Mouse (Mus musculus): ENCODE results near the gene Rnf223.
"Not testable (repeated sequence)": the region's sequence is repeated elsewhere in the genome, so short reads cannot be mapped to it uniquely, and the experiment has no call there.

Rnf223 gene

DNA sequence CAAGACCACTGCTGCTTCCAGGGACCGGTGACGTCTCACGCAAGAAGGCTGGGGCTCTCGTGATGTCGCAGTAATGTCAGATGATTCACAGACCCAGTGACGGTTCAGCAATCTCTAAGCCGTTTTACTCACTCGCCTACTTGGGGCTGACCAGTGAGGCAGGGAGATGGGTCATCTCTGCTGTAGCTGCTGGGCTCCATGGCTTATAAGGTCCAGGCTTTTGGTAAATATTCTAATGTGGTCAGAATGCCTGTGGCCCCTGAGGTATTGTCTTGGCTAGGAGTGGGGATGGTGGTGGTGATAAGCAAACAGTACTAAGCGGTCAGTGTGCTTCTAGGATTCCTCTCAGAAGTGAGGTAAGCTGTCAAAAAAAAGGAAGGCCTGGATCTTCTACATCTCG lies 627 bp downstream of the Rnf223 start:
- DNase-seq (ENCODE audit: low spot score) = no peak

GRCm38 (mm10) chr4:156133334-156133733 lies 3.0 kb downstream of the Rnf223 start:
- no peak for DNase-seq (ENCODE audit: low spot score)

DNA sequence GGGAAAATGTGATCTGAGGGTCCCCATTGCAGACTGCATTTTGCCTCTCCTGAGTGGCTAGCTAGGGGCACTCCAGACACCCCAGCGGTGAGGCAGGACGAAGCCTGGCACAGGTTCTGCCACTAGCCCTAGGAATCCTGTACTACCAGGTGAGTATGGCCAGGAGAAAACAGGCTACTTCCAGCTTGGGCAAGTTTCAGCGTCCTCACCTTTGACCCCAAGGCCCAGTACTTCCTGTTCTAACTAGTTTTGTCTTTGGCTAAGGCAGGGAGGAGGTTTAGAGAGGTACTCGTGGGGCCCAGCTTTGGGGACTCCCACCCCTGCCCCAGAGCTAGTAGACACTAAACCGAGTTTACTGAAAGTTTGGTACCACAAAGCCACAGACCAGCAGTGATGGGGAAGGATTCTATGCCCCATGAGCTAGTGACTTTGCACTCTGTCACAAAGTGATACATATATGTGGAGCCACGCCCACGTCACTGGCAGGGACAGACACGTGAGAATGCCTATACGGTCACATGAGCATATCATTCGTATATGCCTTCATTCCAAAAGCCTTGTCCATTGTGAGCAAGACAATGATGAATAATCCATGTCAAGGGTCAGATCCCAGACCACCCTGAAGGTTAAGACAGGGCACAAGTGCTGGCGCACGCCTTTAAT lies 3.8 kb downstream of the Rnf223 start:
- no peak for DNase-seq (ENCODE audit: low spot score)

DNA sequence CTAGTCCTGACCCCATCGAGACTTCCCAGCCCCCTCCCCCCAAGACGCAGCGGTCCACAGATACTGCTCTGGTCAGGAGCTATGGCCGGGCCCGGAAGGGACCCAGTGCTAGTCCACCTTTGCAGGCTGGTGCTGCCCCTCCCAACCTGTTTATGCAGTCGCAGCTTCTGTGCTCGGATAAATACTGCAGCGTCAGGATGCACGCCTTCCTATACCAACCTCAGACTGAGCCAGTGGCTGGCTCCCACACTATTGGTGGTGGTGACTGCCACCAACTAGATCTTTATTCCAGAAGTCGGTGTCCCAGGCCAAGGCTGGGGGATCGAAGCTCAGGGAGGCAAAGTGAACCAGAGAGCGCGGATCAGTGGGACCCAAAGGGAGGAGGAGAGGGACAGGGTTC lies 4.8 kb downstream of the Rnf223 start:
- DNase-seq (ENCODE audit: low spot score) = no peak

- DNase-seq (ENCODE audit: low spot score) = no peak
Observed at GRCm38 (mm10) chr4:156135801-156136200, 5.5 kb downstream of the Rnf223 start.

GRCm38 (mm10) chr4:156136285-156137100 lies 6.2 kb downstream of the Rnf223 start:
- no peak for DNase-seq (ENCODE audit: low spot score)

- DNase-seq (ENCODE audit: low spot score) = not testable (repeated sequence)
Observed at GRCm38 (mm10) chr4:156150887-156151286, 20.6 kb downstream of the Rnf223 start.

DNA sequence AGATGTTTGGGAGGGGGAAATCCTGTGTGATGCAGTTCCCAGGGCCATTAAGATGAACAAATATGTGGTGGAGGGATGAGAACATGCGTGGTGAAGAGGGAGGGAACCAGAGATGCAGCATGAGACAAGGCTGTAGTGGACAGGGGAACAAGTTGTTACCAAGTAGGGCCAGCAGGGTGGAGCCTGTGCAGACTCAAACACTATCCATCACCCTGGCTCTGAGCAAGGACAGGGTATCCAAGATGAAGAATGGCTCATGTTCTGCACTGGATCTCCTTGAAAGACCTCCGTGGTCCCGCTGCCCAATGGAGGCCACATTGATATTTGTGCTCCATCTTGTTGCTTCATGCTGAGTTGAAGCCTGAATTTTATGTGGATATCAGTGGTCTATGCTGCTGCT lies 24.5 kb downstream of the Rnf223 start:
- no peak for DNase-seq (ENCODE audit: low spot score)

DNA sequence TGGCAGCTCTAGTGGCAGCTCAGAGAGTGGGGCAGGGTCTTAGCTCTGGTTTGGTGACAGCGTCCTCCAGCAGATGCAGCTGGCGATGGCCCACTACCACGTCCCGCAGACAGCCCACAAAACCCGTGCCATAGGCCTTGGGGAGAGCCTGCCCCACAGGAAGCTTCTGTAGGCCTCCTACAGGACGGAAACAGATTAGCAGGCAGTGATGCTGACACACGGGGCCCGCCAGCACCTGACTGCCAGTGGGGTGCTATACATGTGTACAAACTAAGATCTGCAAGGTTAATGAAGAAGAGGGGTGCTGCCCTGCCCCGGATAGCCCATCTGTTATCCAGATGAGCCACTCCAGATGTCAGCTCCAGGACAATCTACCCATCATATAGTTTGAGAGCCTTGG lies 36.2 kb downstream of the Rnf223 start:
- DNase-seq (ENCODE audit: low spot score) = no peak

DNA sequence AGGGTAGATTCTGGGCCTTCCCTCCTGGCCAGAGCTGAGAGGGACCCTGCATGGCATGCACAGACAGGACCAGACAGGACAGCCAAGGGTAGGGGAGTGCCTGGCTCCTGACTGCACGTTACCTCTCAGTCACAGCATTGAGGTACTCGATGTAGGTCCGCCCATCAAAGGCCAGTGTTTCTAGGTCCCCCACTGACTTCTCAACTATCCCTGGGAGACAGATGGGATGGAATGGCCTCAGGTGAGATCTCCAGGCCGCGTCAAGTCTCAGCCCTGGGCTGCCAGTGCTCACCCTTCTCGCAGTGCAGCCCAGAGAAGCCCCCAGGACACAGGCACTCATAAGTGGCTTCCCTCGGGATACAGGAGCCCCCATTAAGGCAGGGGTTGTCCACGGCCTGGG lies 38.3 kb downstream of the Rnf223 start:
- DNase-seq (ENCODE audit: low spot score) = no peak

DNA sequence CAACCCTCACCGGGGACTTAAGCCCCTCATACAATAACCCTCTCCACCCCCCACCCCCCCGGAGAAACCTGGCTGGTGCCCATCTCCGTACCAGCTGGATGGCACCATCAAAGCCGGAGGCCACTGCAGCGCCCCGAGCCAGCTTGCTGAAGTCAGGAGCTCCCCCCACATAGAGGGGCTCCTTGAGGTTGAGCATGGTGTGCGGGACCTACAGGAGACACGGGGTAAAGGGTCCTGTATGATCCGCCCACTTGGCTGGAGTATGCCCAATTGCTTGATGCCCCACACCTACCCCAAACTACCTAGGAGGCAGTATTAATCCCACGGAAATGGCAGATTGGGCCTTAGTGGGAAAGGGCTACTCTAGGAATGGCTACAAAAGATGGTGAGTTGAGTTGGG lies 38.8 kb downstream of the Rnf223 start:
- no peak for DNase-seq (ENCODE audit: low spot score)

GRCm38 (mm10) chr4:156171828-156172227 lies 41.5 kb downstream of the Rnf223 start:
- DNase-seq (ENCODE audit: low spot score) = no peak

DNA sequence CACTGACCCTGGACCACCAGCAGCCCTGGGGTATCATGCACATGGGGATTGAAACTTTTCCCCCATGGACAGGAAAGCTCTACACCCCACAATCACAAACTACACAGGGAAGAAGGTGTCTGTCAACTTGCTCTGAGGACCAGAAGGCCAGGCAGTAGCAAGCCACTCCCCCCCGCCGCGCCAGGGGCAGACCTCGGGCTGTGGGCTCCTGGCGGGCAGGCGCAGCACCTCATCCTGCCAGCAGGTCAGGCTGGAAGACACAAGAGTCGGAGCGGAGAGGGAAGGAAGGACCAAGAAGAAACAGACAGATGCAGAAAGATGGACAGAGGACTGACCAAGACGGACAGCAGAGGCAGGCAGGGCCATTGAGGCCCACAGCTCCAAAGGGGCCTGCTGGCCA lies 47.3 kb downstream of the Rnf223 start:
- DNase-seq (ENCODE audit: low spot score) = no peak

All from urinary bladder, postnatal 10 days (tissue).